Mouse (Mus musculus) stomach, postnatal 0 days (tissue): Measurements from ENCODE around the gene Dpp9.

Experiments
- CTCF ChIP-seq: IDR thresholded peaks from 2 replicates; pipeline ENCODE4 v1.5.1; 2016; ENCODE audit warnings: antibody characterized with exemption, low read depth, mild to moderate bottlenecking, moderate library complexity
- EP300 ChIP-seq: optimal IDR thresholded peaks from 2 replicates; pipeline ENCODE3; 2016; ENCODE audit warnings: antibody characterized with exemption

- TF ChIP-seq CTCF = no peak
- TF ChIP-seq EP300 = peak; percentile 29
Measured at GRCm38 (mm10) chr17:56185281-56186141, 33.2 kb downstream of the Dpp9 start.
